Mouse (Mus musculus): ENCODE measurements around the gene Zfyve27. TPM values are rescaled to one million over a fixed set of nuclear protein-coding genes. Genes with fewer than 3 reads are reported as not detected.

Gene Zfyve27
- polyA plus RNA-seq, 1 experiment = 113 TPM

GRCm38 (mm10) chr19:42226451-42226850 lies 62.7 kb downstream of the Zfyve27 start:
- DNase-seq (ENCODE audit: extremely low spot score in 1 of 2, low spot score in 1 of 2) = peak in 1 of 2 experiments; percentile 43

GRCm38 (mm10) chr19:42229499-42230287 lies 65.9 kb downstream of the Zfyve27 start:
- no peak for DNase-seq (ENCODE audit: extremely low spot score in 1 of 2, low spot score in 1 of 2)

- DNase-seq (ENCODE audit: extremely low spot score in 1 of 2, low spot score in 1 of 2) = no peak
Measured at GRCm38 (mm10) chr19:42230288-42230568, 66.5 kb downstream of the Zfyve27 start.

GRCm38 (mm10) chr19:42230986-42231385 lies 67.2 kb downstream of the Zfyve27 start:
- no peak for DNase-seq (ENCODE audit: extremely low spot score in 1 of 2, low spot score in 1 of 2)

- DNase-seq (ENCODE audit: extremely low spot score in 1 of 2, low spot score in 1 of 2) = peak; percentile 73 to 77
Measured at GRCm38 (mm10) chr19:42237602-42238340, 74.0 kb downstream of the Zfyve27 start.

GRCm38 (mm10) chr19:42238341-42238715 lies 74.6 kb downstream of the Zfyve27 start:
- no peak for DNase-seq (ENCODE audit: extremely low spot score in 1 of 2, low spot score in 1 of 2)

- DNase-seq (ENCODE audit: extremely low spot score in 1 of 2, low spot score in 1 of 2) = no peak
Measured at GRCm38 (mm10) chr19:42240881-42241280, 77.1 kb downstream of the Zfyve27 start.

- DNase-seq (ENCODE audit: extremely low spot score in 1 of 2, low spot score in 1 of 2) = no peak
Measured at GRCm38 (mm10) chr19:42243401-42243800, 79.7 kb downstream of the Zfyve27 start.

Other genes starting within 250 kb of the Zfyve27 start
- 25.1 and 28.0 TPM in 2 replicates for gene Exosc1, start 230.5 kb upstream of the Zfyve27 start, polyA plus RNA-seq (2012; rRNA removed)
- gene Zdhhc16, start 230.5 kb upstream of the Zfyve27 start, polyA plus RNA-seq (2012; rRNA removed) = 65.3 and 66.1 TPM in 2 replicates
- gene Mms19, start 182.8 kb upstream of the Zfyve27 start, polyA plus RNA-seq (2012; rRNA removed) = 56.3 and 61.7 TPM in 2 replicates
- 21.6 and 21.9 TPM in 2 replicates for gene Ubtd1, start 182.2 kb upstream of the Zfyve27 start, polyA plus RNA-seq (2012; rRNA removed)
- 0.16 and 0.55 TPM in 2 replicates for gene Ankrd2, start 128.0 kb upstream of the Zfyve27 start, polyA plus RNA-seq (2012; rRNA removed)
- gene Hoga1, start 118.3 kb upstream of the Zfyve27 start, polyA plus RNA-seq (2012; rRNA removed) = 1.5 and 2.0 TPM in 2 replicates
- gene 4933411K16Rik, start 111.7 kb upstream of the Zfyve27 start, polyA plus RNA-seq (2012; rRNA removed) = 0.08 and 0.14 TPM in 2 replicates
- gene Morn4, start 77.6 kb upstream of the Zfyve27 start, polyA plus RNA-seq (2012; rRNA removed) = 87.9 and 94.1 TPM in 2 replicates
- gene Pi4k2a, start 73.5 kb upstream of the Zfyve27 start, polyA plus RNA-seq (2012; rRNA removed) = 46.8 and 51.4 TPM in 2 replicates
- 31.3 and 38.3 TPM in 2 replicates for gene Avpi1, start 34.9 kb upstream of the Zfyve27 start, polyA plus RNA-seq (2012; rRNA removed)
- 14.4 and 17.2 TPM in 2 replicates for gene Marveld1, start 16.6 kb upstream of the Zfyve27 start, polyA plus RNA-seq (2012; rRNA removed)
- 3.6 and 5.9 TPM in 2 replicates for gene Sfrp5, start 38.3 kb downstream of the Zfyve27 start, polyA plus RNA-seq (2012; rRNA removed)
- 98.3 and 99.6 TPM in 2 replicates for gene Golga7b, start 83.6 kb downstream of the Zfyve27 start, polyA plus RNA-seq (2012; rRNA removed)

Data from frontal cortex, adult 2 months (tissue).